Mouse (Mus musculus): ENCODE data around the gene Tenm2.

GRCm38 (mm10) chr11:36223716-36224439 is 1011.9 kb downstream of the Tenm2 start:
- TF ChIP-seq POLR2A (IDR thresholded peaks at IDR 0.05; ENCODE audit: low read depth, low read length), result no peak
- no peak for TF ChIP-seq CTCF (IDR thresholded peaks at IDR 0.05; ENCODE audit: extremely low read depth, insufficient read length, insufficient replicate concordance, low read depth, low read length)

All from small intestine, adult 2 months (tissue).